Mouse (Mus musculus) ovary, adult 18-20 months (tissue): Measurements from ENCODE around the gene Msi2.

ENCODE experiments used
- DNase-seq: peaks from one replicate; pipeline ENCODE4 v3.0.0; 2022; ENCODE audit warnings: low spot score, mixed read lengths

Msi2 gene

GRCm38 (mm10) chr11:88614527-88615305 is 103.6 kb downstream of the Msi2 start:
- DNase-seq: no peak

DNA sequence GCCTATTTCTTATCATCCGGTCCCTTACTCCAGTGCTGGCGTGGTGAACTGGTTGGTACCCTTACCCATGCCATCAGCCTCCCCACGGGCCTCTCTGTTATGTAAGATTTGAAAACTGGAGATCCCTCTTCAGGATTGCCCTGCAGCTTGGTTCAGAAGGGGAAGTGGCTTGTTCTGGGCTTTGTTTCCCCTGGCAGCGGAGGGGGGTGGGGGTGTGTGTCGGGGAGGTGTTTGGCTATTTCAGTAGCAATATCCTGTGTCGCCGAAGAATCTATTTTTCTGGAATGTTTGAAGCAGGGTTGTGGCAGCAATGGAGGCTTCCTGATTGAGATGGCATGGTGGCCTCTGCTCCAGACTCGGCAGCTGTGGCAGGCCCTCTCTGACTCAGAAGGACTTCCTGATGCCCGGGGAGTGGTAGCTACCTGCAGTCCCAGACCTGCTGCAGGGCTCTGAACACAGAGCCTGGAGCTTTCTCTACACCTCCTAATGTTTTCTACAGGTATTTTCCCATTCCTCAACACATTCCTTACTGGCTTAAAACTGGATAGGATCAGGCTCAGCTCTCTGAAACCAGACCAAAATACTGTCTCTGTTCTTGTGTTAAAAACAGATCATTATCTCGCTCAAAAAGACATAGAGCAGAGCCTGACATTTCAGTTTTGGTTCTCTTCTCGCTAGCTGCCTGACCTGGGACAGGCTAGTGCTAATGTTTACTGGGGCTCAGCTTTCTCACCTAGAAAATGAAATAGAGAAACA is 104.4 kb downstream of the Msi2 start:
- no peak for DNase-seq

DNA sequence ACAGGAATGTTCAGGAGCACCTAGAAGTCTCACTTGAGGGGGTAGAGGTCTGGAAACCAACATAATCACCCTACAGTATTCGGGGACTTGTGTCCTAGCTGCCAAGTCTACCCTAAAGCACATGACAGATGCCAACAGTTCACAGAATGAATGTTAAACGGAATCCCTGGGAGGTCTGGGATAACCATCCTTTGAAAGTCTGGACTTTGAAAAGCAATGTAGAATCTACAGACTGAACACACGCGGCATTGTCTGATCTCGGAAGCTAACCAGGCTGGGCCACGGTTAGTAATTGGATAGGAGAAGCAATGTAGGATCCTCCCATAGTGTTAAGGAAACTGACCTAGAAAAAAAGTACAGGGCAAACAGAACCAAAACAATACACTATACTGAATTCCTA is 105.3 kb downstream of the Msi2 start:
- no peak for DNase-seq

DNA sequence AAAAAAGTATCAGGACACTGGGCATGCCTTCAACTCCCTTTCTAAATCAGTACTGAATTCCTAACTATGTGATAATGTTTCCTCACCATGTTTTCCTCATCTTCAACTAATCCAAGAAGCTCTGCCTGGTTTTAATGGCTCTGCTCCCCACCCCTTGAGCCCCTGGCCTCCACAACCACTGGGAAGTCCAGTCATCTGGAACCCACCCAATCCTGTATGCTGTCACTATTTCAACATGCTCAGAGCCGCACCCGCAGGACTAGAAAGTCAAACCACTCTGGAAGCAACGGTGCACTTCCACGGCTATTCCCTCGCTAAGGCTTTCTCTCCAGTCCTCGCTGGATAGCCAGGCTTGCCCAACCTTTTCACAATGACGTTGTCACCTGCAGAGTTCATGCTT is 106.2 kb downstream of the Msi2 start:
- no peak for DNase-seq

- no peak for DNase-seq
Observed at GRCm38 (mm10) chr11:88610809-88611208, 107.5 kb downstream of the Msi2 start.

DNA sequence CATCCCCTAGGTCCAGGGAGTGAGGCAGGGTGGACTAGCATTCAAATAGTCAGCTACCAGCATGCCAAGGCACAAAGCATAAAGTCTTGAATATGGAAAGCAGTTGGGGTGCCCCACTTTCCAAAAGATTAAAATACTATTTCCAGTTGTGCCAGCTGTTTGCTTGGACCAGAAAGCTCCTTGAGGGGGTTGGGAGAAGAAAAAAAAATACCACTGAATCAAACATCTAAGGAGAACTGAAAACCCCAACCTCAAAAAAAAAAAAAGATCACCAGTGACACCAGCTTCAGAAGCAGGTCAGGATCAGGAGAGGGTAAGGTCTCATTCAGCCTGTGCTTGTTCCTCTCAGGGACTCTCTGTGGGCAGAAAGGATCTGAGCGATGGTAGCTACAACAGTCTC is 108.2 kb downstream of the Msi2 start:
- DNase-seq: no peak

DNA sequence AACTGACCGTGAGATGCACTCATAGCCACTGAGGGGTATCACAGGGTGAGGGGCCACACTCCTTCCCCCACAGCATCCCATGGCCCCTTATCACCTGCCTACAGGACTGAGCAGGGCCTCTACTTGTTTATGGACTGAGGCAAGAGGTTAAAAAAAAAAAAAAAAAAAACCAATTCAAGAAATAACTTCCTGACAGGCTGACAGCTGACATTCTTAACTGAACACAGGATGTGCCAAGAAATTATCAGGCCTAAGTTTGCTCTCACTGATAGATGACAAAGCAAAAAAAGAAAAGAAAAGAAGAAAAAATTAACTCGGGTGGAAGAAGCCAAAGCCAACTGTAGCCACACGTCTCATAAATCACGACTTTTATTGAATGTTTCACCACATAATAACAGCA is 109.7 kb downstream of the Msi2 start:
- DNase-seq: no peak

DNA sequence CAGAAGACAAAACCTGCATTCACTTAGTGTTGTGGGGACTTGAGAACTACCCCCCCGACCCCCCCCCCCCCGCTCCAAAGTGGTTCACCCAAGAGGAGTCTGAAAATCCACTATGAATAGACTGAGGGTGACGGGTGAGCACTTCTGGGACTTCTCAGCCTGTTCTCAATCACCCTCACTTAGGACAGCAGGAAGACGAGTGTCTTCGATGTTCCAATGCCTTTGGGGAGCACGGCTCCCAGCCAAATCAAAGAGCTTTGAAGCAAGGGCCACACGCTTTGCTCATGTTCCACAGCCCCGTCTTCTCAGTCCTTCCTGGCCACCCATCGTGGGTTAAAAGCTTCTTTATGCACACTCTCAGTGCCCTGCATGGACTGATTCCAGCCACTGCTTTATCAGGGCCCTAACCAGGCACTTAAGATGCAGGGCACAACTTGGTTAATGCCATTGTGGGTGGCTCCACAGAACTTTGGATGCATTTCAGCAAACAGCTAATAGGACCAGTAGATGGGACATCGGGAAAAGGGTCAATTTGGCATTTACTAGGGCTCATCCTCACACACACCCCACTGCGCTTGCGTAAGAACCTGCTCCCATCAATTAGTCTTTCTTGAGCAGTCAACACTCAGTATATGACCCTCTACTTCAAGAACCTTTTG is 110.5 kb downstream of the Msi2 start:
- DNase-seq: no peak

DNA sequence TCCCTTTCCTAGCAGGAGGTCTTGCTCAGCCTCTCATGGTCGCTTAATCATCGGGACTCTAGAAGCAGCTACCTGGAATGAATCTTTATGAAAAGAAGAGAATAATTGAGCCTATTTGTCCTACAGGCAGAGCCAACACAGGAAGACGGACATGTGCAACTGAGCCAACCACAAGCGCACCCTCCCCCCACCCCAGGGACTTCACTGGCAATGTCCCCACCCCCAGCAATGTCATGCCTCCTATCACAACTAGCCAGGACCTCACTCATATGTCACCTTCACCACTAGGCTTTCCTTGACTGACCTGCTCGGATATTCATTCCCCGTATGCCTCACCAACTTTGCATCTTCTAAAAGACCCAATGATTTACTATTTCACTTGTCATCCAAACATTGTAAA is 112.5 kb downstream of the Msi2 start:
- no peak for DNase-seq

DNA sequence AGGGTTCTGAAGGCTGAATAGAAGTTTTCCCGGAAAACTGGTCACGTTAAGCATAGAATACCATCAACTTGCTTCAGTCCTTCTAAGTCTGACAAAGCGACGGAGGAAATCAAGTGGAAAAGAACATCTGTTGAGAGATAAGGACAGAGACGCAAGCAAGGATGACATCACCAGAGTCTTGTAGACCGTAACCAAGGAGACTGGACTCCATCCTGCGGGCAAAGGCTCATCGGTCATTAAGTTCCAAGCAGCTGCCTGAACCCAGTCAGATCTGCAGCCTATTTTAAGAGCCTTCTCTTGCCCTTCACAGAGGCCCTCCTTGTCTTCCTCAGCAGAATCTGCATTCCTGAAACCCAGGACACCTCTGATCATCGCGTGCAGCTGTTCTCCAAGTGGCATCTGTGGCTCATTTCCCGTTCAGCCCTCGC is 113.2 kb downstream of the Msi2 start:
- no peak for DNase-seq

GRCm38 (mm10) chr11:88604635-88605034 is 113.7 kb downstream of the Msi2 start:
- no peak for DNase-seq

GRCm38 (mm10) chr11:88603366-88603765 is 114.9 kb downstream of the Msi2 start:
- DNase-seq: no peak

- DNase-seq: no peak
Observed at GRCm38 (mm10) chr11:88602471-88603120, 115.7 kb downstream of the Msi2 start.

GRCm38 (mm10) chr11:88600194-88600593 is 118.1 kb downstream of the Msi2 start:
- DNase-seq: no peak

GRCm38 (mm10) chr11:88599332-88600130 is 118.8 kb downstream of the Msi2 start:
- DNase-seq: no peak

DNA sequence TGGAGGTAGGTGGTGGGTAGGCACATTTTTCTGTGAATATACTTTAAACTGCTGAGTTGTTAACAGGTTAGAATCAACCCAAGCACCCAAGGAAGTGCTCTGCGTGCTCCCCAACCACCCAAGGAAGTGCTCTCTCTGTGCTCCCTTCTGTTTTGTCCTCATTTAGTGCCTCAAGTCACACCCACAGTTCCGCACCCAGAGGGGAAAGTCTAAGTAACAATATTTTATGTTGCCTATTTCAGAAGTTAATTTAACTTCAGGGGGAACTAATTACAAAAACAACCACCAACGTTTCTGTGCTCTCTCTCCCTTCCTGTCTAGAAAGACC is 119.5 kb downstream of the Msi2 start:
- DNase-seq: no peak

DNA sequence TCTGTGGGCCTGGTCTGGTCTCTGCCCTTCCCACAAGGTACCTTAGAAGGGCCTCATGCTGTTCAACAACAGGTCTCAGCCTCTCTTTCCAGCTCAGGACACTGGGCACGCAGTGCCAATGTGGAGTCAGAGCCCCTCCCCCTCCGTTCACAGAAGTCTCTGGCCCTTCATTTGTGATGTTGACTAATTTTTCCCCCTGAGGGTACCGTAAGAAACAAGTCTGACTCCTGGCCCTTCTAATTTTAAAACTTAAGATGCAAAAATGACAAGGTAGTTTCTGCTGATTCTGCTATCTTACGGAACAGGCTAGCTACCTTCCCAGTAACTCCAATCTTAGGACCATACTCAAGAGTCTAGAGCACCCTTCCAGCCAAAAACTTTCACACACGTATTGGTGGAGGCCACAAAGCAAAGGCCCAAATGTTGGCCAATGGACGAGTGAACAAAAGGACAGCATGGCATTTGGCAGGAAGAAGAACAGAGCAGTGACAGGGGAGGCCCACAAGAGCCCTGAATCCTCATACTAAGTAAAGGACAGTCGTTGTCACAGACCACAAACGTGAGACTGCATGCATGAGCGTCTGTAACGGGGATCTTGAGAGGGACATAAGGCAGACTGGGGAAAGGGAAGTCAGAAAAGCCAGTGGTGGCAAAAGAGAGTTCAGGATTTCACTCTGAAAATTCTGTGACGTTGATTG is 120.0 kb downstream of the Msi2 start:
- DNase-seq: no peak

DNA sequence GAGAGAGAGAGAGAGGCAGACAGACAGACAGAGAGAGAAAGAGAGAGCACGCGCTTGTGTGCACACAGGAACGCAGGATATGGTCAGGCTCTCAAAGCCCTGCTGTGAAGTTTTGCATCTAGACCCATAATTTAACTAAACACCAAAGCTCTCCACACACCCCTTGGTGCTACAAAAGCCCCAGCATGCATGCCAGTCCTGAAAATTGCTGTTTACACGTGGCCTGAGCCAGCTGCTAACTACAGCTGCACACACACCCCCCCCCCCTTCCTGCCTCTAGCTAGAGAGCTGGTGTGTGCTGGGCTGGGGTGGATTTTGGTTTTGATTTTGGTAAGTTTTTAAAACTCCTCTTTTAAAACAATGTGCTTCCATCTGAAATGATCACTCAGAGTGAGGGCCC is 122.7 kb downstream of the Msi2 start:
- DNase-seq: no peak

GRCm38 (mm10) chr11:88594804-88595611 is 123.3 kb downstream of the Msi2 start:
- no peak for DNase-seq

DNA sequence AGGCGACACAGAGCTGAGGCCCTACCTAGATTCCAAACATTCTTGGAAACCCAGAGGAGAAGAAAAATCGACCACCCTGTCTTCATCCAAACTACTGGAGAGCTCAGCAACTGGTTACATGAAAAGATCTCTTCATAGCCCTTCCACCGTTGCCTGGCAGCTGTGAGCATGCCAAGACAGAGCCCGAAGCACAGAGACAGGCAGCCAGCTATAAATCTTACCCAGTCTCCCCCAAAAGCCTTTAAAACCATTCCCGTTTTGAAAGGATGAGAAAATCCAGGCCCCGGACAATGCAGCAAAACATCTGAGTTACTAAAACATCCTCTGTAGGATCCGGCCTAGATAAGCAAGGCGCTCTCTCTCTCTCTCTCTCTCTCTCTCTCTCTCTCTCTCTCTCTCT is 124.3 kb downstream of the Msi2 start:
- DNase-seq: no peak
